Mouse (Mus musculus): ENCODE results near the gene Tnfsf15. TPM values are rescaled to one million over a fixed set of nuclear protein-coding genes. Genes with fewer than 3 reads are reported as not detected.

Gene Tnfsf15
- polyA plus RNA-seq (2015; fragmentation: Nextera tagmentation; extraction: Ambion mirVana) = 0.46 and 0.65 TPM in 2 replicates

GRCm38 (mm10) chr4:63744693-63745171 lies at the start of gene Tnfsf15:
Gene Tnfsf15 (minus strand): TSS chr4:63745113.
- Histone ChIP-seq H3K27me3 (ENCODE audit: control insufficient read depth, insufficient read depth, low read depth, low read length) (no peaks in the 10 kb centered on the region), H3K4me3 (ENCODE audit: low read length) (peak within 1 kb of the TSS; percentile 26), H3K9me3 (ENCODE audit: control insufficient read depth, low read length) (no peaks in the 10 kb centered on the region), H3K4me2 (ENCODE audit: low read depth, low read length) (peak within 1 kb of the TSS; percentile 33), H3K4me1 (replicated peaks; ENCODE audit: control insufficient read depth, insufficient read depth, low read length) (peaks cover 26% of the 10 kb centered on the region), H3K36me3 (ENCODE audit: control insufficient read depth, insufficient read depth, low read length) (no peaks in the 10 kb centered on the region), H3K27ac (ENCODE audit: low read length) (peak within 1 kb of the TSS; percentile 74), H3K9ac (ENCODE audit: low read length) (0 out of 2 replicates have a peak within 1 kb of the TSS, but pooled peaks have one; percentile 37)
- ATAC-seq (ENCODE audit: low read depth) = peak; percentile 83
- WGBS = 13% methylated on average over 8 of the region's 8 CpGs

DNA sequence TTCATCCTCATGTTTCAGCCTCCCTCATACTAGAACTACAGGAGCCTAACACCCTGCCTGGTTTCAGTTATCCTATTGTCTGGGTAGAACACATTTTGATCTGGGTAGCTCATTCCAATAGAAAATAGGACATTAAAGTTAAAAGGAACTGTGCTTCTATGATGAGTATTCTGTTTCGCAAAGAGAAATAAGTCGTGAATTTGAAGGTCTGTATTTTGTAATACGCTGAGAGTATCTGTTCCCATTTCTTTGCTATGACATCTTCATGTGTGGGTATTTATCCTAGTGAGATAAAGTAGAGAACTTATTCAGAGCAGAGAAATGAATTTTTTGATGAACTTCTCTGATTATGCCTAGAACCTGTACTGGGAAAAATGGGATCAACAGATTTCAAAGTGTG lies 47.4 kb upstream of the Tnfsf15 start:
- 91% methylated on average over 3 of the region's 3 CpGs for WGBS
- Histone ChIP-seq H3K4me2 (ENCODE audit: low read depth, low read length) (no peak overlapping the region), H3K27me3 (ENCODE audit: control insufficient read depth, insufficient read depth, low read depth, low read length) (no peaks in the 10 kb centered on the region), H3K9ac (ENCODE audit: low read length) (no peak overlapping the region), H3K4me3 (ENCODE audit: low read length) (no peak overlapping the region), H3K9me3 (ENCODE audit: control insufficient read depth, low read length) (no peaks in the 10 kb centered on the region), H3K4me1 (replicated peaks; ENCODE audit: control insufficient read depth, insufficient read depth, low read length) (no peaks in the 10 kb centered on the region), H3K27ac (ENCODE audit: low read length) (no peak overlapping the region), H3K36me3 (ENCODE audit: control insufficient read depth, insufficient read depth, low read length) (no peaks in the 10 kb centered on the region)
- ATAC-seq (ENCODE audit: low read depth) = no peak

DNA sequence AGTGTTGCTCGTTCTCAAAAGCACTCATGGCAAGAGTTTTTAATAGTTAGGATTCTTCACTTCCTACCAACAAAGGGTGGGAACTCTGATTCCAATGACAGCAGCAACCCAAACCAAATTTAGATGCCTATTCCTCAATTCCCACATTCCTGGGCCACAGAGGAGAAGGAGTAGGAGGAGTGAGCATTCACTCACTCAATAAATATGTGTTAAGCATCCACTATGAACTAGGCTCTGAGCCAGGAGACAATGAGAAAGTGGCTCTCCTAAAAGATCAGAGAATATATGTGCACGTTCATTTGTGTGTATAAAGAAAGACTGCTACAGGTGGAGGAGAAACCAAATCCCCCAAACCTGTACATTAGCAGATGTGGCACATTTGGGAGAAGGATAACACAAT lies 40.6 kb upstream of the Tnfsf15 start:
- no peaks in the 10 kb centered on the region for H3K27me3 ChIP-seq (ENCODE audit: control insufficient read depth, insufficient read depth, low read depth, low read length)
- H3K4me3 ChIP-seq (ENCODE audit: low read length) = no peak overlapping the region
- no peaks in the 10 kb centered on the region for H3K36me3 ChIP-seq (ENCODE audit: control insufficient read depth, insufficient read depth, low read length)
- H3K4me2 ChIP-seq (ENCODE audit: low read depth, low read length) = no peak overlapping the region
- no peak overlapping the region for H3K27ac ChIP-seq (ENCODE audit: low read length)
- 0 out of 2 replicates have a peak, but pooled peaks have one; percentile 36 for ATAC-seq (ENCODE audit: low read depth)
- H3K4me1 ChIP-seq (replicated peaks; ENCODE audit: control insufficient read depth, insufficient read depth, low read length) = peaks cover 2% of the 10 kb centered on the region; the same call in 1 of the 2 replicates
- no peak overlapping the region for H3K9ac ChIP-seq (ENCODE audit: low read length)
- WGBS = 17% methylated on average over 2 of the region's 2 CpGs
- H3K9me3 ChIP-seq (ENCODE audit: control insufficient read depth, low read length) = no peaks in the 10 kb centered on the region

- WGBS = 53% methylated on average over 5 of the region's 5 CpGs
Observed at GRCm38 (mm10) chr4:63783826-63784225, 38.9 kb upstream of the Tnfsf15 start.

DNA sequence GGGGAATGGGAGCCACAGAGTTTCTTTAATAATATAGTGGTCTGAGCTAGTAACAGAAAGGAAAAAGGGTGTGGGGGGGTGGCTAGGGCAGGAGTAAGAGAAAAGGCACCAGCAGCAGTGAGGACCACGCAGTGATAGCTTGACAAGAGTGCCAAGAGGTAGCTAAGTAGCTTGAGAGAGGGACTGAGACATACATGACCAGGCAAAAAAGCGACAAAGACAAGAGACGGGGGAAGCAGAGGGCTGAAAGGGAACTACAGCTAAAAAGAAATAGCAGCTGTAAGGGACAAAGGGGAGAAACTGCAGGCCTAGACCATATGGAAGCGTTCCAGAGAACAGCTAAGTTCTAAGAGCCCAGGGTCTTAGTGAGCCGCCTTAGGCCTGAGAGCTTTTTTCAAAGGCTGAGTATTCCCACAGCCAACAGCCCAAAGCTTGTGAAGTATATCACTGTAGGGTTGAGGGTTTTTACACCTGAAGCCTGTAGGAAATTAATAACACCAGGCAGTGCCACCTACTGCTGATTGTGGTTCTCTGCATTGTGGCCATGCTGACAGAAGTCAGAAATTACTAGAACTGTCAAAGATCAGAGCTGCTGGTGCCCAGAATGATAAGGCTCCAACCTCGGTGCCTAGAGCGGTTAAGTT lies 38.2 kb upstream of the Tnfsf15 start:
- Histone ChIP-seq H3K9me3 (ENCODE audit: control insufficient read depth, low read length) (no peaks in the 10 kb centered on the region), H3K4me3 (ENCODE audit: low read length) (no peak overlapping the region), H3K9ac (ENCODE audit: low read length) (no peak overlapping the region), H3K27me3 (ENCODE audit: control insufficient read depth, insufficient read depth, low read depth, low read length) (no peaks in the 10 kb centered on the region), H3K36me3 (ENCODE audit: control insufficient read depth, insufficient read depth, low read length) (no peaks in the 10 kb centered on the region), H3K27ac (ENCODE audit: low read length) (no peak overlapping the region), H3K4me2 (ENCODE audit: low read depth, low read length) (no peak overlapping the region), H3K4me1 (replicated peaks; ENCODE audit: control insufficient read depth, insufficient read depth, low read length) (peaks cover 2% of the 10 kb centered on the region; the same call in 1 of the 2 replicates)
- WGBS = 68% methylated on average over 7 of the region's 7 CpGs
- ATAC-seq (ENCODE audit: low read depth) = peak; percentile 47; the same call in 1 of the 2 replicates

More at GRCm38 (mm10) chr4:63783826-63784225, 38.9 kb upstream of the Tnfsf15 start:
- no peak overlapping the region for H3K4me2 ChIP-seq (ENCODE audit: low read depth, low read length)
- peak; percentile 66; the same call in 1 of the 2 replicates for ATAC-seq (ENCODE audit: low read depth)
- H3K36me3 ChIP-seq (ENCODE audit: control insufficient read depth, insufficient read depth, low read length) = no peaks in the 10 kb centered on the region
- H3K4me1 ChIP-seq (replicated peaks; ENCODE audit: control insufficient read depth, insufficient read depth, low read length) = peaks cover 2% of the 10 kb centered on the region; the same call in 1 of the 2 replicates
- no peak overlapping the region for H3K4me3 ChIP-seq (ENCODE audit: low read length)
- no peaks in the 10 kb centered on the region for H3K27me3 ChIP-seq (ENCODE audit: control insufficient read depth, insufficient read depth, low read depth, low read length)
- no peak overlapping the region for H3K27ac ChIP-seq (ENCODE audit: low read length)
- no peaks in the 10 kb centered on the region for H3K9me3 ChIP-seq (ENCODE audit: control insufficient read depth, low read length)
- H3K9ac ChIP-seq (ENCODE audit: low read length) = no peak overlapping the region

DNA sequence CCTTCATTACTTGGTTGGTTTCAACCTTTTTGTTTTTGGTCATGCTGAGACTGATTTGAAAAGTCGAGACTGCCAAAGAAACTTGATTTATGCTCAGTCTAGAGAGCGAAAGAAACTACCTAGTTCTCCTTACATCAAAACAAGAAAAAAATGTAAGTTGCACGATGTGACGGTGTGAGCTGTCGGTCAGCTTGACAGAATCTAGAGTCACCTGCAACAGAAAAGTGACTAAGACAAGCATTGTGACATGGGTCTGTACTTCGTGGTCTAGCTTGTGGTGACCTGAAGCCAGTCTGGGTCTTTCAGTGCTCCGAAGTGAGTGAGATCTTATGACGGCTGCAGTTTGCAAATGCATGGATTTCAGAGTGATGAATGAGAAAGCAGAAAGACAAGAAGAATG lies 32.3 kb upstream of the Tnfsf15 start:
- no peak overlapping the region for H3K9ac ChIP-seq (ENCODE audit: low read length)

GRCm38 (mm10) chr4:63773306-63774090 lies 28.6 kb upstream of the Tnfsf15 start:
- WGBS = 47% methylated on average over 8 of the region's 8 CpGs
- no peak overlapping the region for H3K4me2 ChIP-seq (ENCODE audit: low read depth, low read length)
- H3K4me3 ChIP-seq (ENCODE audit: low read length) = no peak overlapping the region
- no peaks in the 10 kb centered on the region for H3K27me3 ChIP-seq (ENCODE audit: control insufficient read depth, insufficient read depth, low read depth, low read length)
- H3K36me3 ChIP-seq (ENCODE audit: control insufficient read depth, insufficient read depth, low read length) = no peaks in the 10 kb centered on the region
- no peak overlapping the region for H3K9ac ChIP-seq (ENCODE audit: low read length)
- H3K4me1 ChIP-seq (replicated peaks; ENCODE audit: control insufficient read depth, insufficient read depth, low read length) = no peaks in the 10 kb centered on the region
- no peak overlapping the region for H3K27ac ChIP-seq (ENCODE audit: low read length)
- H3K9me3 ChIP-seq (ENCODE audit: control insufficient read depth, low read length) = no peaks in the 10 kb centered on the region
- no peak for ATAC-seq (ENCODE audit: low read depth)

More for the DNA sequence above, 32.3 kb upstream of the Tnfsf15 start:
- WGBS = 77% methylated on average over 8 of the region's 8 CpGs
- H3K4me3 ChIP-seq (ENCODE audit: low read length) = no peak overlapping the region
- no peak overlapping the region for H3K27ac ChIP-seq (ENCODE audit: low read length)
- no peak for ATAC-seq (ENCODE audit: low read depth)
- H3K9me3 ChIP-seq (ENCODE audit: control insufficient read depth, low read length) = no peaks in the 10 kb centered on the region
- no peaks in the 10 kb centered on the region for H3K36me3 ChIP-seq (ENCODE audit: control insufficient read depth, insufficient read depth, low read length)
- no peaks in the 10 kb centered on the region for H3K27me3 ChIP-seq (ENCODE audit: control insufficient read depth, insufficient read depth, low read depth, low read length)
- H3K4me2 ChIP-seq (ENCODE audit: low read depth, low read length) = no peak overlapping the region
- no peaks in the 10 kb centered on the region for H3K4me1 ChIP-seq (replicated peaks; ENCODE audit: control insufficient read depth, insufficient read depth, low read length)

GRCm38 (mm10) chr4:63772514-63772913 lies 27.6 kb upstream of the Tnfsf15 start:
- no peaks in the 10 kb centered on the region for H3K9me3 ChIP-seq (ENCODE audit: control insufficient read depth, low read length)
- H3K27ac ChIP-seq (ENCODE audit: low read length) = no peak overlapping the region
- H3K9ac ChIP-seq (ENCODE audit: low read length) = no peak overlapping the region

GRCm38 (mm10) chr4:63771291-63771690 lies 26.4 kb upstream of the Tnfsf15 start:
- no peak for ATAC-seq (ENCODE audit: low read depth)
- no peak overlapping the region for H3K4me3 ChIP-seq (ENCODE audit: low read length)
- H3K4me2 ChIP-seq (ENCODE audit: low read depth, low read length) = no peak overlapping the region
- H3K9ac ChIP-seq (ENCODE audit: low read length) = no peak overlapping the region
- no peaks in the 10 kb centered on the region for H3K27me3 ChIP-seq (ENCODE audit: control insufficient read depth, insufficient read depth, low read depth, low read length)
- H3K9me3 ChIP-seq (ENCODE audit: control insufficient read depth, low read length) = no peaks in the 10 kb centered on the region
- no peak overlapping the region for H3K27ac ChIP-seq (ENCODE audit: low read length)
- WGBS = 73% methylated on average over 4 of the region's 4 CpGs
- H3K36me3 ChIP-seq (ENCODE audit: control insufficient read depth, insufficient read depth, low read length) = no peaks in the 10 kb centered on the region
- H3K4me1 ChIP-seq (replicated peaks; ENCODE audit: control insufficient read depth, insufficient read depth, low read length) = no peaks in the 10 kb centered on the region

More at GRCm38 (mm10) chr4:63772514-63772913, 27.6 kb upstream of the Tnfsf15 start:
- WGBS = 81% methylated on average over 2 of the region's 2 CpGs
- Histone ChIP-seq H3K4me1 (replicated peaks; ENCODE audit: control insufficient read depth, insufficient read depth, low read length) (no peaks in the 10 kb centered on the region), H3K36me3 (ENCODE audit: control insufficient read depth, insufficient read depth, low read length) (no peaks in the 10 kb centered on the region), H3K4me2 (ENCODE audit: low read depth, low read length) (no peak overlapping the region), H3K27me3 (ENCODE audit: control insufficient read depth, insufficient read depth, low read depth, low read length) (no peaks in the 10 kb centered on the region), H3K4me3 (ENCODE audit: low read length) (no peak overlapping the region)
- no peak for ATAC-seq (ENCODE audit: low read depth)

Data from lung, embryonic 16.5 days (tissue).